Mouse (Mus musculus) lung, embryonic 15.5 days (tissue): Measurements from ENCODE around the gene Chm. TPM values are rescaled to one million over a fixed set of nuclear protein-coding genes. Genes with fewer than 3 reads are reported as not detected.
A peak's percentile ranks its signal among the peaks of the same experiment; 100 is the strongest.

ENCODE experiments used
- microRNA counts: library from miRNA; unstranded; fragments of <30 nt; microRNA quantifications from one replicate; lab custom pipeline; 2016
- microRNA-seq: library from miRNA; unstranded; fragments of <30 nt; microRNA quantifications from one replicate; pipeline ENCODE4, GENCODE M21; 2016
- polyA plus RNA-seq: library from polyadenylated mRNA; unstranded; fragments of >200 nt; fragmentation: Nextera tagmentation; extraction: Ambion mirVana; gene quantifications from 2 replicates; pipeline ENCODE4 v1.2.1, GENCODE M21; 2015

Chm gene
- polyA plus RNA-seq, 1 experiment from 2014 or later, result 11.8 TPM

MicroRNA genes within 50 kb of the gene (microRNA counts, 519-probe panel; counts per million panel counts)
- 2,563 counts per million, percentile 58 among the panel's probes with 10 or more counts for microRNA mmu-miR-361 (lab: Ali Mortazavi, UCI)

Small RNA genes within 50 kb of the gene (microRNA-seq; reads per million reads assigned to microRNA genes)
- 2,903 reads per million, percentile 86 among the genes with 10 or more reads in this experiment for gene Mir361

Other genes starting within 250 kb of the Chm start
- gene Dach2, start 112.0 kb upstream of the Chm start, polyA plus RNA-seq, result 3.3 and 4.1 TPM in 2 replicates